Mouse (Mus musculus) ES-E14 (cell line): ENCODE results near the gene Tmod3. TPM values are rescaled to one million over a fixed set of nuclear protein-coding genes. Genes with fewer than 3 reads are reported as not detected.

ENCODE experiments used
- DNase-seq: peaks from one replicate; pipeline ENCODE4 v3.0.0-alpha.2; 2013; ENCODE audit warnings: low read depth, low spot score
- H3K27ac ChIP-seq: 2 replicates; pipeline ENCODE4 v1.5.1; 2012; ENCODE audit warnings: low read depth, mild to moderate bottlenecking, low read length, moderate library complexity, mixed read lengths; ENCODE audit not compliant: poor library complexity, insufficient read depth, severe bottlenecking
- H3K36me3 ChIP-seq: 2 replicates; pipeline ENCODE4 v1.6.1; 2012; ENCODE audit warnings: mild to moderate bottlenecking, low read length, moderate library complexity, mixed read lengths; ENCODE audit not compliant: control insufficient read depth, poor library complexity, insufficient read depth, severe bottlenecking
- H3K4me1 ChIP-seq, 2 experiments: fragments of 150-350 bp in 1 of 2; sonication (generic) in 1 of 2; 2 replicates each; pipeline ENCODE4 v1.6.1; 2012; ENCODE audit warnings: low read length in 2 of 2, mild to moderate bottlenecking in 1 of 2, mixed read lengths in 1 of 2; ENCODE audit not compliant: control insufficient read depth in 2 of 2, insufficient read depth in 2 of 2, poor library complexity in 1 of 2
- H3K4me3 ChIP-seq, 2 experiments: fragments of 150-350 bp in 1 of 2; sonication (generic) in 1 of 2; 2 replicates each; pipeline ENCODE4 v1.5.1; 2012; ENCODE audit warnings: low read length in 2 of 2, low read depth in 1 of 2, mild to moderate bottlenecking in 1 of 2, mixed read lengths in 1 of 2; ENCODE audit not compliant: insufficient read depth in 1 of 2, poor library complexity in 1 of 2, severe bottlenecking in 1 of 2
- H3K9ac ChIP-seq: 2 replicates; pipeline ENCODE4 v1.6.1; 2012; ENCODE audit warnings: low read depth, mild to moderate bottlenecking, low read length, mixed read lengths; ENCODE audit not compliant: poor library complexity, insufficient read depth, severe bottlenecking
- H3K9me3 ChIP-seq: fragments of 150-350 bp; sonication (generic); 2 replicates; pipeline ENCODE4 v1.6.1; 2012; ENCODE audit warnings: low read depth, mild to moderate bottlenecking, low read length; ENCODE audit not compliant: control insufficient read depth, insufficient read depth
- CHD2 ChIP-seq: IDR thresholded peaks from 2 replicates; pipeline ENCODE4 v1.6.1; 2014; ENCODE audit warnings: mild to moderate bottlenecking, low read depth, low read length, inconsistent platforms
- HCFC1 ChIP-seq: IDR thresholded peaks from 2 replicates; pipeline ENCODE4 v1.6.1; 2012; ENCODE audit warnings: low read length, inconsistent platforms, borderline replicate concordance; ENCODE audit not compliant: insufficient read depth
- MAFK ChIP-seq: IDR thresholded peaks from 2 replicates; pipeline ENCODE4 v1.6.1; 2014; ENCODE audit warnings: mild to moderate bottlenecking, low read depth, low read length, inconsistent platforms; ENCODE audit not compliant: insufficient read depth
- ZC3H11A ChIP-seq: IDR thresholded peaks from 2 replicates; pipeline ENCODE4 v1.6.1; 2012; ENCODE audit warnings: low read depth, mild to moderate bottlenecking, inconsistent platforms, low read length, borderline replicate concordance
- ZNF384 ChIP-seq: IDR thresholded peaks from 2 replicates; pipeline ENCODE4 v1.6.1; 2012; ENCODE audit warnings: low read depth, low read length, inconsistent platforms
- in situ Hi-C, 2 experiments: fragments of 600-800 bp; cut with MboI; formaldehyde crosslinking; loops; one replicate each; pipeline ENCODE4 v1.15.1; 2025; ENCODE audit warnings: low sequenced_read_pairs in 2 of 2, inconsistent platforms in 1 of 2; ENCODE audit not compliant: unreplicated experiment in 2 of 2
- total RNA-seq: library from RNA; depleted of rRNA; stranded (reverse); fragments of 300-350 nt; gene quantifications from 2 replicates; pipeline ENCODE4 v1.2.3, GENCODE M21; 2012

Tmod3 gene
- total RNA-seq, 1 experiment: 36.4 TPM

- H3K9me3 ChIP-seq: peaks cover 2% of the 10 kb centered on the region; the same call in 1 of the 2 replicates
- peaks cover 2% of the 10 kb centered on the region; the same call in 1 of the 2 replicates for H3K36me3 ChIP-seq
- in situ Hi-C loops: no loop called here
- no peak overlapping the region for H3K27ac ChIP-seq
- no peak overlapping the region for H3K4me3 ChIP-seq
- TF ChIP-seq HCFC1: no peak
- no peak for TF ChIP-seq CHD2
- TF ChIP-seq ZNF384: no peak
- no peak for TF ChIP-seq ZC3H11A
- TF ChIP-seq MAFK: no peak
- H3K9ac ChIP-seq: no peak overlapping the region
- DNase-seq: no peak
- no peaks in the 10 kb centered on the region for H3K4me1 ChIP-seq
These were observed 37.7 kb downstream of the Tmod3 start for GRCm38 (mm10) chr9:75521788-75522187.

GRCm38 (mm10) chr9:75520940-75521339 is 38.5 kb downstream of the Tmod3 start:
- Histone ChIP-seq H3K9ac (no peak overlapping the region), H3K36me3 (peaks cover 2% of the 10 kb centered on the region; the same call in 1 of the 2 replicates), H3K9me3 (peaks cover 2% of the 10 kb centered on the region; the same call in 1 of the 2 replicates), H3K4me1 (no peaks in the 10 kb centered on the region), H3K4me3 (no peak overlapping the region), H3K27ac (peak overlapping the region; percentile 40; the same call in 1 of the 2 replicates)
- TF ChIP-seq MAFK: no peak
- TF ChIP-seq ZNF384: no peak
- no peak for TF ChIP-seq HCFC1
- TF ChIP-seq CHD2: no peak
- no peak for TF ChIP-seq ZC3H11A
- no peak for DNase-seq
- in situ Hi-C loops: no loop called here

- Histone ChIP-seq H3K9ac (no peak overlapping the region), H3K4me3 (no peak overlapping the region), H3K36me3 (peaks cover 2% of the 10 kb centered on the region; the same call in 1 of the 2 replicates), H3K9me3 (peaks cover 2% of the 10 kb centered on the region; the same call in 1 of the 2 replicates), H3K27ac (no peak overlapping the region), H3K4me1 (no peaks in the 10 kb centered on the region)
- DNase-seq: no peak
- in situ Hi-C loops: no loop called here
- TF ChIP-seq MAFK (no peak), CHD2 (no peak), HCFC1 (no peak), ZNF384 (no peak), ZC3H11A (no peak)
These were observed 41.7 kb downstream of the Tmod3 start for GRCm38 (mm10) chr9:75517751-75518150.

GRCm38 (mm10) chr9:75515464-75516113 is 43.9 kb downstream of the Tmod3 start:
- DNase-seq: peak; percentile 59
- H3K4me1 ChIP-seq: no peaks in the 10 kb centered on the region

More at GRCm38 (mm10) chr9:75515464-75516113, 43.9 kb downstream of the Tmod3 start:
- TF ChIP-seq MAFK (no peak), CHD2 (no peak), ZC3H11A (peak; percentile 41; the same call in 1 of the 2 replicates), ZNF384 (no peak), HCFC1 (no peak)
- Histone ChIP-seq H3K9me3 (no peaks in the 10 kb centered on the region), H3K36me3 (no peaks in the 10 kb centered on the region; the same call in 1 of the 2 replicates), H3K4me3 (no peak overlapping the region), H3K9ac (no peak overlapping the region), H3K27ac (no peak overlapping the region)
- in situ Hi-C loops: no loop called here
